Mouse (Mus musculus): ENCODE measurements around the gene Robo2. TPM values are rescaled to one million over a fixed set of nuclear protein-coding genes. Genes with fewer than 3 reads are reported as not detected.

The Robo2 gene
- polyA plus RNA-seq, 1 experiment from 2014 or later: 56.4 TPM

DNA sequence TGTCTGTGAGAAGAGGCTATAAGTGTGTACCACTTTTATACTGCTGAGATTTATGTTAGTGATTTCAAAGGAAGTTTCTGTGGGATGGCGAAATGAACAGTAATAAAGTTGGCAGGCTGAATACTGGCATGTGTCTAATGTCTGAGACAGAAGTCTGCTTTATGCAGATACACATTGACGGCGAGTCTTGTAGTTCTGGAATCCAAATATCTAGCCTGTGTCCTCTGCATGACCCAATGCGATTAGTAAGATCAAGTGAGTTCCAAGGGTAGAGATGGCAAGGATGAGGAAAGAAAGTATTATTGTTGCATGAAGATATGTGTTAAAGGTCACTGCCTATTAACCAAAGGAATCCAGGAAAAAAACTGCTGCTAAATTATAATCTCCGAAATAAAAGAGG, 541.3 kb downstream of the Robo2 start:
- no peak overlapping the region for H3K27ac ChIP-seq (ENCODE audit: low read depth)
- H3K4me3 ChIP-seq (ENCODE audit: low read depth, low read length): no peak overlapping the region
- WGBS: 38% methylated on average over 5 of the region's 5 CpGs
- H3K9ac ChIP-seq: no peak overlapping the region
- H3K27me3 ChIP-seq (ENCODE audit: insufficient read depth, low read length): no peaks in the 10 kb centered on the region
- H3K4me1 ChIP-seq (ENCODE audit: insufficient read depth): 0 out of 2 replicates have a peak, but pooled peaks cover 3% of the 10 kb centered on the region
- peak; percentile 59 for DNase-seq
- peak; percentile 75; the same call in 1 of the 2 replicates for ATAC-seq (ENCODE audit: insufficient read depth)
- TF ChIP-seq CTCF (IDR thresholded peaks at IDR 0.05; ENCODE audit: low read depth): no peak
- no peaks in the 10 kb centered on the region for H3K36me3 ChIP-seq (ENCODE audit: insufficient read depth)
- H3K9me3 ChIP-seq (ENCODE audit: low read depth, low read length): no peaks in the 10 kb centered on the region
- H3K4me2 ChIP-seq: no peak overlapping the region

DNA sequence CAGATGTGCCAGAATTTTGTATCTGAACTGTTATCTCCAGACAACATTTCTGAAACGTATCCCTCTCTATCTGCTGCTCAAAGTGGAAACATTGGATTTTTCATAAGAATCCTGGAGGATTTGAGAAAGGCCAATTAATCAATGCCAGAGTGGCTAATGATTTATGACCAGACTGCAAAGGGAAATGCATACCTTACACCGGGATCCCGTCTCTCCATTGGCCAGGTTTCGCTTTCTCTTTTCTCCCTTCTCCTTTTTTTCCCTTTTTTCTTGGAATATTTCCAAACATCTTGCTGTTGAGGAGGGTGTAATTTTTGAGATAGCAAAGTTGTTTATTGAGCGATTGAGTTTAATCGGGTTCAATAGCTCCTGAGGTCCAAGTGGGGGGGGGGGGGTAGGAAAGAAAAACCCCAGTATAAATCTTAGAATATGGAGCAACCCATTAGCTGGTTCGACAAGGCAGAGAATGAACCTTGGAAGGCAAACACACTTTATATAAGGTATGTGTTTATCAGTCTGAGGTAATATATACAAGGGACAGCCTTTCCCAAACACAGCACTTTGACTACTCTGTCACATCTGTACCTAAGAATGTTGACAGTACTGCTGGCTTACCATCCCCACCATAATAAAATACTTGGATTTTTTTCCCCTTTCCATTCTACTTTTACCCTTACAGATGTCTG, 542.0 kb downstream of the Robo2 start:
- Histone ChIP-seq H3K9ac (no peak overlapping the region), H3K27ac (ENCODE audit: low read depth) (no peak overlapping the region), H3K4me1 (ENCODE audit: insufficient read depth) (0 out of 2 replicates have a peak, but pooled peaks cover 3% of the 10 kb centered on the region), H3K4me2 (peak overlapping the region; percentile 3; the same call in 1 of the 2 replicates), H3K9me3 (ENCODE audit: low read depth, low read length) (no peaks in the 10 kb centered on the region), H3K27me3 (ENCODE audit: insufficient read depth, low read length) (no peaks in the 10 kb centered on the region), H3K36me3 (ENCODE audit: insufficient read depth) (no peaks in the 10 kb centered on the region), H3K4me3 (ENCODE audit: low read depth, low read length) (no peak overlapping the region)
- no peak for TF ChIP-seq CTCF (IDR thresholded peaks at IDR 0.05; ENCODE audit: low read depth)
- WGBS: 16% methylated on average over 7 of the region's 7 CpGs
- peak; percentile 31; the same call in 1 of the 2 replicates for ATAC-seq (ENCODE audit: insufficient read depth)
- peak; percentile 50 for DNase-seq

GRCm38 (mm10) chr16:73864625-73865024, 547.0 kb downstream of the Robo2 start:
- Histone ChIP-seq H3K4me1 (ENCODE audit: insufficient read depth) (0 out of 2 replicates have a peak, but pooled peaks cover 3% of the 10 kb centered on the region), H3K27ac (ENCODE audit: low read depth) (no peak overlapping the region), H3K36me3 (ENCODE audit: insufficient read depth) (no peaks in the 10 kb centered on the region), H3K9ac (no peak overlapping the region), H3K9me3 (ENCODE audit: low read depth, low read length) (no peaks in the 10 kb centered on the region), H3K4me2 (no peak overlapping the region), H3K27me3 (ENCODE audit: insufficient read depth, low read length) (no peaks in the 10 kb centered on the region), H3K4me3 (ENCODE audit: low read depth, low read length) (no peak overlapping the region)
- DNase-seq (peak; percentile 11), ATAC-seq (ENCODE audit: insufficient read depth) (no peak)
- no peak for TF ChIP-seq CTCF (IDR thresholded peaks at IDR 0.05; ENCODE audit: low read depth)
- 31% methylated on average over 9 of the region's 9 CpGs for WGBS

- Histone ChIP-seq H3K4me3 (ENCODE audit: low read depth, low read length) (no peak overlapping the region), H3K4me1 (ENCODE audit: insufficient read depth) (no peaks in the 10 kb centered on the region), H3K27ac (ENCODE audit: low read depth) (no peak overlapping the region), H3K9ac (no peak overlapping the region), H3K36me3 (ENCODE audit: insufficient read depth) (no peaks in the 10 kb centered on the region), H3K4me2 (no peak overlapping the region), H3K9me3 (ENCODE audit: low read depth, low read length) (no peaks in the 10 kb centered on the region), H3K27me3 (ENCODE audit: insufficient read depth, low read length) (no peaks in the 10 kb centered on the region)
- WGBS: 18% methylated on average over 3 of the region's 3 CpGs
- DNase-seq (peak; percentile 64), ATAC-seq (ENCODE audit: insufficient read depth) (no peak)
- no peak for TF ChIP-seq CTCF (IDR thresholded peaks at IDR 0.05; ENCODE audit: low read depth)
Observed at GRCm38 (mm10) chr16:73863748-73864147, 547.9 kb downstream of the Robo2 start.

GRCm38 (mm10) chr16:73858717-73859116, 552.9 kb downstream of the Robo2 start:
- no peak for DNase-seq
- no peak overlapping the region for H3K9ac ChIP-seq
- WGBS: 65% methylated on average over 2 of the region's 2 CpGs

GRCm38 (mm10) chr16:73855821-73856220, 555.8 kb downstream of the Robo2 start:
- no peak for DNase-seq
- no peaks in the 10 kb centered on the region for H3K27me3 ChIP-seq (ENCODE audit: insufficient read depth, low read length)
- H3K9ac ChIP-seq: no peak overlapping the region
- H3K9me3 ChIP-seq (ENCODE audit: low read depth, low read length): no peaks in the 10 kb centered on the region
- no peaks in the 10 kb centered on the region for H3K4me1 ChIP-seq (ENCODE audit: insufficient read depth)
- H3K27ac ChIP-seq (ENCODE audit: low read depth): no peak overlapping the region
- no peak overlapping the region for H3K4me3 ChIP-seq (ENCODE audit: low read depth, low read length)
- no peak overlapping the region for H3K4me2 ChIP-seq
- no peak for ATAC-seq (ENCODE audit: insufficient read depth)
- H3K36me3 ChIP-seq (ENCODE audit: insufficient read depth): no peaks in the 10 kb centered on the region
- TF ChIP-seq CTCF (IDR thresholded peaks at IDR 0.05; ENCODE audit: low read depth): no peak
- 76% methylated on average over 3 of the region's 3 CpGs for WGBS

More at GRCm38 (mm10) chr16:73858717-73859116, 552.9 kb downstream of the Robo2 start:
- H3K4me3 ChIP-seq (ENCODE audit: low read depth, low read length): no peak overlapping the region
- H3K36me3 ChIP-seq (ENCODE audit: insufficient read depth): no peaks in the 10 kb centered on the region
- no peak overlapping the region for H3K27ac ChIP-seq (ENCODE audit: low read depth)
- TF ChIP-seq CTCF (IDR thresholded peaks at IDR 0.05; ENCODE audit: low read depth): no peak
- H3K9me3 ChIP-seq (ENCODE audit: low read depth, low read length): no peaks in the 10 kb centered on the region
- no peaks in the 10 kb centered on the region for H3K27me3 ChIP-seq (ENCODE audit: insufficient read depth, low read length)
- no peak overlapping the region for H3K4me2 ChIP-seq
- no peak for ATAC-seq (ENCODE audit: insufficient read depth)
- H3K4me1 ChIP-seq (ENCODE audit: insufficient read depth): no peaks in the 10 kb centered on the region

MicroRNAs within 50 kb of the gene (microRNA counts, 519-probe panel; counts per million panel counts)
- microRNA mmu-miR-691: 2,125 counts per million, percentile 27 among the panel's probes with 10 or more counts

Small RNA genes within 50 kb of the gene (microRNA-seq; reads per million reads assigned to microRNA genes)
- not detected for gene Gm24272 (ENCODE audit: borderline number of aligned reads)
- gene Mir691 (ENCODE audit: borderline number of aligned reads): not detected

Measured in lung, embryonic 14.5 days (tissue).